Mouse (Mus musculus): ENCODE measurements around the gene Rpl22l1. TPM values are rescaled to one million over a fixed set of nuclear protein-coding genes. Genes with fewer than 3 reads are reported as not detected.
"Not testable (repeated sequence)": the region's sequence is repeated elsewhere in the genome, so short reads cannot be mapped to it uniquely, and the experiment has no call there.

The Rpl22l1 gene
- polyA plus RNA-seq, 1 experiment from 2014 or later: 297 TPM

DNA sequence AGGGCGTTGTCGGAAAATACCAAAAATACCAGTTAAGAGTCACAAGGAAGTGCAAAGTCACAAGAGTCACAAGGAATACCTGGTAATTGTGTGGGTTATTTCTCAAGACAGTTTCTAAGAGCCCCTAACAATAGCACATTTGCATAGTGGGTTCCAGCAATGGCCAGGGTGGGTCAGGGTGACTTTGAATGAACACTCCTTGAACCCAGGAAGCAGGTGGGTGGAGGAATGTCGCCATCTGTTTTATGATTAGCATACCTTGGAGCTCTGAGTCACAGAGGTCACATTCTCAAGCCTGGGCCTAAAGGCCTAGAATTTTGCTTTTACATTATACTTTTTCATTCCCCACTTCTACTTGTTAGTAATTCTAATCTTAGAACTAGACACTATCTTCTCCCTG is 46.9 kb downstream of the Rpl22l1 start:
- DNase-seq (ENCODE audit: low spot score); H3K36me3 ChIP-seq; H3K27me3 ChIP-seq (ENCODE audit: low read depth, poor library complexity, severe bottlenecking); H3K4me1 ChIP-seq; H3K27ac ChIP-seq; H3K9me3 ChIP-seq (replicated peaks); H3K4me3 ChIP-seq: not testable (repeated sequence)
- 89% methylated on average over 3 of the region's 3 CpGs for WGBS

Other genes starting within 250 kb of the Rpl22l1 start
- not detected in 2 replicates for gene Slc2a2, start 107.5 kb upstream of the Rpl22l1 start, polyA plus RNA-seq (2016; fragmentation: Nextera tagmentation; extraction: Ambion mirVana)
- 12.7 and 14.9 TPM in 2 replicates for gene Eif5a2, start 24.2 kb upstream of the Rpl22l1 start, polyA plus RNA-seq (2016; fragmentation: Nextera tagmentation; extraction: Ambion mirVana)
- gene Gm1527, start 87.2 kb downstream of the Rpl22l1 start, polyA plus RNA-seq (2016; fragmentation: Nextera tagmentation; extraction: Ambion mirVana): not detected in 2 replicates